In the genomic region with DNA sequence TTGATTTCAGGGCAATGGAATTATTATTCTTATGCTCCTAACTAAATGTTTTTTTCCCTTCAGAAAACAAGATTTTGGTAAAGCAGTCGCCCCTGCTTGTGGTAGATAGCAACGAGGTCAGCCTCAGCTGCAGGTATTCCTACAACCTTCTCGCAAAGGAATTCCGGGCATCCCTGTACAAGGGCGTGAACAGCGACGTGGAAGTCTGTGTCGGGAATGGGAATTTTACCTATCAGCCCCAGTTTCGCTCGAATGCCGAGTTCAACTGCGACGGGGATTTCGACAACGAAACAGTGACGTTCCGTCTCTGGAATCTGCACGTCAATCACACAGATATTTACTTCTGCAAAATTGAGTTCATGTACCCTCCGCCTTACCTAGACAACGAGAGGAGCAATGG, we compare ENCODE assay signal across 21 mouse cellular contexts.
"Had no signal": no experiment of that assay in that cellular context is flagged by ENCODE, and none has a peak within 500 bp of the region (broad histone marks: within the 10 kb centered on the region; RNA-seq: fewer than 3 reads in every experiment).

No protein-coding gene starts in this region.

- H3K4me2 ChIP-seq: limb, embryonic 13.5 days; liver, embryonic 12.5 days; liver, embryonic 15.5 days; lung, embryonic 15.5 days; midbrain, embryonic 13.5 days; neural tube, embryonic 13.5 days had no signal

- H3K9ac ChIP-seq: limb, embryonic 13.5 days; liver, embryonic 12.5 days; liver, embryonic 15.5 days; lung, embryonic 15.5 days; midbrain, embryonic 13.5 days; neural tube, embryonic 13.5 days had no signal

- ATAC-seq: liver, embryonic 12.5 days; midbrain, embryonic 13.5 days; midbrain, embryonic 16.5 days had no signal

- H3K27ac ChIP-seq: layer of hippocampus, adult 2 months; limb, embryonic 10.5 days; limb, embryonic 13.5 days; liver, embryonic 12.5 days; liver, embryonic 15.5 days; lung, embryonic 15.5 days; midbrain, embryonic 10.5 days; midbrain, embryonic 13.5 days; neural tube, embryonic 13.5 days had no signal

- H3K36me3 ChIP-seq: limb, embryonic 10.5 days; limb, embryonic 13.5 days; liver, embryonic 12.5 days; liver, embryonic 15.5 days; lung, embryonic 15.5 days; midbrain, embryonic 10.5 days; midbrain, embryonic 13.5 days; neural tube, embryonic 13.5 days had no signal

- H3K27me3 ChIP-seq: limb, embryonic 13.5 days; liver, embryonic 12.5 days; liver, embryonic 15.5 days; lung, embryonic 15.5 days; megakaryocyte, embryonic 14.5 days; midbrain, embryonic 13.5 days; neural tube, embryonic 13.5 days had no signal

- H3K9me3 ChIP-seq: limb, embryonic 10.5 days; limb, embryonic 13.5 days; liver, embryonic 12.5 days; liver, embryonic 15.5 days; lung, embryonic 15.5 days; megakaryocyte, embryonic 14.5 days; midbrain, embryonic 10.5 days; midbrain, embryonic 13.5 days; neural tube, embryonic 13.5 days had no signal

- DNase-seq: kidney, postnatal 25 days; layer of hippocampus, adult 9-11 months; liver; lung, adult 18-20 months; lung, postnatal 10 days; lung, postnatal 36 days; retina, postnatal 1 day; thymus, adult 18-20 months; thymus, postnatal 36 days had no signal

- H3K4me3 ChIP-seq: layer of hippocampus, adult 2 months; limb, embryonic 10.5 days; limb, embryonic 13.5 days; liver, embryonic 12.5 days; liver, embryonic 15.5 days; lung, embryonic 15.5 days; midbrain, embryonic 10.5 days; midbrain, embryonic 13.5 days; myocyte; neural tube, embryonic 13.5 days had no signal

- H3K4me1 ChIP-seq: limb, embryonic 10.5 days; limb, embryonic 13.5 days; liver, embryonic 12.5 days; liver, embryonic 15.5 days; lung, embryonic 15.5 days; midbrain, embryonic 10.5 days; midbrain, embryonic 13.5 days; neural tube, embryonic 13.5 days had no signal
